Mouse (Mus musculus): ENCODE results near the gene Wnt4. TPM values are rescaled to one million over a fixed set of nuclear protein-coding genes. Genes with fewer than 3 reads are reported as not detected.

Gene Wnt4
- total RNA-seq, 4 experiments from 2014 or later: 0.09 to 0.25 (median 0.15) TPM

DNA sequence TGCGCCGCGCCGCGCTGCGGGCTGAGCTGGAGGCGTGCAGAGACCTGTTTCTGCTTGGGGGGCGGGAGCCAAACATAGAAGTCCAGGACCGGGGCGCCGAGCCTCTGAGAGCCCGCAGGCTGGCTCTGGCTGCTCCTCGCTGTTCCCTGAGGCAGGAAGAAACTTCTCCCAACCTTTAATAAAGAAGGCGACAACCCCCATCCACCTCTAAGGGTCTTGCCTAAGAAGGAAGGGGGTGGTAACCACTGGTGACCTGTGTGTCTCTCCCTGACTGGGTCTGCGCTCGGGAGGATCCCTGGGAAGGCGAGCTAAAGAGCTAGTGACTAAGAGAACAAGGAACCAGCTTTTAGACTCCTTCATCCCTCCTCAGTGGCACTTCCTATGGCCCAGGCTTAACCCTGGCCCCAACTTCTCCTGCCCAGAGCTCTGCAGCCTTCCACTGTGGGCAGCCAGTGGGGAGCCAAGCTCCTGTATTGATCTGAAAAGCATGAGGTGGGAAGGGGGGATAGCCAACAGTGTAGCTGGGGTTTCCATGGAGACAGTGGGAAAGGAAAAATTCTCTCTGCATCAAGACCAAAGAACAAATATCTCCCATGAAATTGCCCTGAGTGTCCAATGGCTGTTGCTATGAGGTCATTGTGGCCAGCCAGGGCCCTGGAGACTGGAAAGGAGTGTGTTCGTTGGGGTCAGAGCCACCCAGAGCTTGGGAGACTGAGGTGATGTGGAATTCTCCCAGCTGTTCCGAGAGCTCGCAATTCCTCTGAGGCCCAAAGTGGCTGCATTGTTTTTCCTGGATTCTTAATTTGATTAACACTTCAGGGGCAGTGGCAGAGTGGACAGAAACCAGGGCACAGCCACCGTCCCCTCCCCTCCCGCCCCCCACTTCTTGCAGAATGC lies 1.1 kb downstream of the Wnt4 start:
- DNase-seq (ENCODE audit: low spot score): no peak

DNA sequence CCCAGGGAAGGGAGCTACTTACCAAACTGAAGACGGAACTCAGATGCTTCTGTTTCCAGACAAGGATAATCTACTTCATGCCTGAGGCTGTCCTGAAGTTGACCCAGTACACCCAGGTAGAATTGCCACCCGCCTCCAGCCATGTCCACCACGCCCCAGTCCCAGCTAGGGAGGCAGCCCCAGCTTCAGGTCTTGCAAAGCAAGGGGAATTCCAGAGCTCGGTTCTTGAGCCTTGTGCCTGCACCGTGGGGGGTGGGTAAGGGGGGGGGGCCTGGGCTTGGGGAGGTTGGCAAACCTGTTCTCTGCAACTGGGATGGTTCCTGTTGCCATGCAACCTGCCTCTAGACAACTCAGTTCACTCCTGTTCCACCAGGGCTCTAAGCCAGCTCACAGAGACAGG lies 2.1 kb downstream of the Wnt4 start:
- no peak for DNase-seq (ENCODE audit: low spot score)

DNA sequence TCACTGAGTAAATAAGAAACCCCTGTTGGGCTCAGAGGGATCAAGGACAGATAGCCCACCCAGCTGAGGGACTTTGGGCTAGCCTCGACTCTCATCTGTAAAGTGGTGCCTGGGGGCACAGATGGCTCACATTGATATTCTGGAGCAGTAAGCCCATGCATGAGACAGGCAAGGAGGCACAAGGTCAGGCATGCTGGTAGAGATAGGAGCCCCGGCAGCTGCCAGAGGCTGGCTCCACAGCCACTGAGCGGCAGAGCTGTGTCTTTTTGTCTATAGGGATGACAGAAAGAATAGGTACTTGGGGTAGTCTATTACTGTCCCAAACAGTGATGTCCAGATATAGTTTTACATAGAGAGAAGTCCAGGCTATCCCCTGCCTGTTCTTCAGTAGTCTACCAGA lies 4.0 kb downstream of the Wnt4 start:
- DNase-seq (ENCODE audit: low spot score): no peak

DNA sequence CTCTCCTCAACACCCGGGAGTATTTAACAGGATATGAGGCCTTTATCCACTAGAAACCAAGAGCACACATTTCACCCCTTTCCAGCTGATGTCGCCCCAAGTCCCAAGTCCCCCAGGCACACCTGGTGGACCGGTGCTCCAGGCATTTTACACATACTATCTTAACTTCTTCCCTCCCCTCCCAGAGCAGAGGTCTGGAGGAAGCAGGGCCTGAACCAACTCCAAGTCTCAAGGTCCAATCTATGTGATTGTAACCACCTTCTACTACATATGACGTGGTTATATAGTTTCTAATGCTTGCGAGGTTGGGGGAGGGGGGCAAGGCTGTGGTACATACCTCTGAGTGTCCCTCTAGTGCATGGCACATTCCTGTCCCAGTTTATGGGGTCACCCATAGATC lies 4.8 kb downstream of the Wnt4 start:
- DNase-seq (ENCODE audit: low spot score): no peak

DNA sequence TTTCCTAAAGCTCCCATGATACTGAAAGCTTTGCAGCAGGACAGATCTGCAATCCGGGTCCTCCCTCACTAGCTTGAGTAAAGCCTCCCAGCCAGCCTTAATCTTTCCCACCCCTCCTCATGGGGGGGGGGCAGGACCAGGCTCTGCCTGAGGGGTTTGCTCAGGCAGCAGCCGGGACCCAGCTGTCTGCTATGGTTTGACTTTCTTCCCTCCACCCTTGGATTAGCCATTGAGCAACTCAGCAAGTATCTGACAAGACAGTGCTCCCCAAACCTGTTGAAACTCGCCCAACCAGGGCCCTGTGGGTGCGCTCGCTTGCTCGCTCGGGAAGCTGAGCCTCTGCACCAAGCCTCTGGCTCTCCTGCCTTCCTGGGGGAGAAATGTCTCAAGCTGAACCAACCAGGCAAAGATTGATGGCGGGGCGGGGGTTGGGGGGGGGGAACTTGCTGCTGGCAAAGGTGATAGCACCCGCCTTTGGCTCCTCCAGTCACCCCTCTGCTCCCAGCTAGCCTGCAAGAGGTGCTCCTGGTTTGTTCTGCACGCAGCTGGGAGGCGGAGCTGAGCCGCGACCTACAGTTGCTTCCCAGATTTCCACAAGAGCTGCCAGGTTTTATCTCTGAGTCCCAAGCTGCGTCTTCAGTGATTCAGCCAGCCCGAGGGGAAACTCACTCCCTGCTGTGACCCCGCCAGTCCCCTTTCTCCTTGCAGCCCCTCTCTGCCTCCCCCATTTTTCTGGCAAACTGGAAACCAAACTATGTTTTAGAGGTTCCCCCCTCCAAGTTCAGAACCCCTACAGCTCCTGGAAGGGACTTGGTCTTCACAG lies 5.5 kb downstream of the Wnt4 start:
- no peak for DNase-seq (ENCODE audit: low spot score)

DNA sequence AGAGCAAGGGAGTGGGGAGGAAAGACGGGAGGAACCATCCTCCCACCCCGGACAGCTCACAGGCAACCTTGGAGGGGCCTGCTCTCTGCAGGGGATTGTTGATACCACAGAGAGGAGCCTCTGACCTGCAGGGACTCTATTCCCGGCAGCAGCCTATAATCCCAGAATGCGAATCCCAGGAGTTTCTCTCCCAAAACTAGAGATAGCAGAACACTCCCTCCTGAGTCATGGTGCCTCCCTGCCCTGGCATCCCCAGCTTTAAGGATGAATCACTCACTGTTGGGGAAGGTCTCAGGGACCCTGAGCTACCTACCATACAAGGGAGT lies 6.1 kb downstream of the Wnt4 start:
- DNase-seq (ENCODE audit: low spot score): no peak

DNA sequence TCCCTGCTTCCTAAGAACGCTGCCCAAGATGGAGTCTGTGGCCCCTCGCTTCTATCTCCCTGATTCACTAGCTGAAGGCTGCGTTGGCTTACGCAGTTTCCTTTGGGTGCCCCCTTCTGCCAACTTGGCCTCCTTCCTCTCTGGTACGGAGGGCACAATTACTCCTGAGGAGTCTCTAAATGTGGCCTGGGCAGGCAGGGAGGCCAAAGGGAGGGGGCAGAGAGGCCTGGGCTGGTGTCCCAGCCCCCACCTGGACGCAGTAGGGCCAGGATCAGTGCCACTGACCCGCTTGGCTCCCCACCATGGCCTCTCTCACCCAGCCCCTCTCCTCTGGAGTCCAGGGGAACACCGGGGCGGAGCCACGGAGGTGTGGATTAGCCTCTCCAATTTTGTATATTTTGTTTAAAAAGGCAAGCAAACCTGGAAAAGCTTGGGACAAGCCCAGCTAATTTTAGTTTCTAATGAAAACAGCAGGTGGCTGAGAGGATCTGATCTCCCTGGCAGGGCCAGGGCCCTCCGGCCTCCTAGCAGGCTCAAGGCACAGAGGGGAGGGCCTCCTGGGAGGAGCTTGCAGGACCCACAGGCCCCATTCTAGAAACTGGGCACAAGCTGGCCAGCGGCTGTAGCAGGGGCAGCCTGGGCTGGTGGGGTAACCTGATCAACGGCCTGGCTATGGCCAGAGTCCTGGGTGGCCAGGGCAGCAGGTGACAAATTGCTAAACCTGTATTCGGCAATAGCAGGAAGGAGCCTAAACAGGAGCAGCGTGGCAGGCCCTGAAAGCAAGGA lies 8.8 kb downstream of the Wnt4 start:
- no peak for DNase-seq (ENCODE audit: low spot score)

DNA sequence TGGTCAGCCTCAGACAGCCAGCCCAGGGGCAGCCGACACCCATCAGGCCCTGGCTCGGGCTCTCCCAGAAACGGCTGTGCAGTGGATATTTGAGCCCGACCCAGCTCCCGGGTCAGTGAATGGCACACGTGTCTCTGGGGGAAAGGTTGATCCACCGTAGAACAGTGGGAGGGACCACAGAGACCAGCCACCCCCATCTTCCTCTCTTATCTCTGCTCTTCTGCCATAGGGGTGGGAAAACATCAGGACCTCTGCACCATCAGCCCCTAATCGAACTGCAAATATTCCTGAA lies 9.3 kb downstream of the Wnt4 start:
- DNase-seq (ENCODE audit: low spot score): no peak

DNA sequence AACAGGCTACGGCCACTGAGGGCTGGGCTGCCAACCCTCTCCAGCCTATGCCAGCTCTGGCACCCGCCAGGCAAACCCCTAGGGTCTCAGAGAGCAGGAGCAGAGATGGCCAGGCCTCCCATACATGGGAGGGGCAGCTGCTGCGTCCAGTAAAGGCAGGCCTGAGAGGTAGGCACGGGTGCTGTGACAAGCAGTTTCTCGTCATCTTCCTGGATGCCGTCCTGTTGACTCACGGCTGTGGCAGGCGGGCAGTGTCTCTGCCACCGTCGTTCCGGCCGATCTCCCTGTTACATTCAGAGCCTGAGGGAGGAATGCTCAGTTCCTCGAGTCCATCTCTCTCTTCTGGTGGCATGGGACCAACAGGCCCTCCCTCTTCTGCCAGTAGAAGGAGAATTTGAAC lies 9.9 kb downstream of the Wnt4 start:
- DNase-seq (ENCODE audit: low spot score): no peak

DNA sequence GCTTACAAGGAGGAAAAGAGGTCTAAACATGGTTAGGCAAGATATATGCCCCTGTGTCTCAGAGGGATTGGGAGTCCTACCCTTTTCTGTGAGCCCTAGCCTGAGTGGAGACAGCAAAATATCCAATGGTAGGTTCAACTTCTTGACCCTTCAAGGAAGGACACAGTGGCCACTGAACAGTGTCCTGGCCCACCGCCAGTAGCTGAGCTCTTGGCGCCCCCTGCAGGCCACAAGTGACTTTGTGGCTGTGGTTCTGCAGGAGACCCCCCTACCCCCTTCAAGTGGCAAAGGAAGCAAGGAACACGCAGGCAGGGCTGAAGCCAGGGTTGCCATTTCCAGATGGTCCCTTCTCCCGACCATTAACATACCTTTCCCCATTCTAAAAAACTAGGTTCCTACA lies 10.5 kb downstream of the Wnt4 start:
- no peak for DNase-seq (ENCODE audit: low spot score)

DNA sequence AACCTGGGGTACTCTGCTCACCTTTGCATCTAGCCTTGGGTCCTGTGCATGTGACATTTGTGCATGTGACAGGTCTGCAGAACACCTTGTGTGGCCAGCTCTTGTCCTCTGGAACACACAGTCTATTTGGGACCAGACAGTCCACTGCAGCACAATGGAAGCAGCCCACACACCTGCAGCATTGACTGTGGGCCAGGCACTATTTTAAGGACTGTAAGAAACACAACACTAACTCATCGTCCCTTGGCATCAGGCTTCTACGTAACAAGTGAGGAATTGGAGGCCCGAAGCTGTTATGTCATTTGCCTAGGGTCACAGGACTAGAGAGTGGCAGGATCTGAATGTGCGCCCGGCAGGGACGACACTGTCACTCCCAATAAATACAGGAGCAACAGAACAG lies 12.4 kb downstream of the Wnt4 start:
- no peak for DNase-seq (ENCODE audit: low spot score)

DNA sequence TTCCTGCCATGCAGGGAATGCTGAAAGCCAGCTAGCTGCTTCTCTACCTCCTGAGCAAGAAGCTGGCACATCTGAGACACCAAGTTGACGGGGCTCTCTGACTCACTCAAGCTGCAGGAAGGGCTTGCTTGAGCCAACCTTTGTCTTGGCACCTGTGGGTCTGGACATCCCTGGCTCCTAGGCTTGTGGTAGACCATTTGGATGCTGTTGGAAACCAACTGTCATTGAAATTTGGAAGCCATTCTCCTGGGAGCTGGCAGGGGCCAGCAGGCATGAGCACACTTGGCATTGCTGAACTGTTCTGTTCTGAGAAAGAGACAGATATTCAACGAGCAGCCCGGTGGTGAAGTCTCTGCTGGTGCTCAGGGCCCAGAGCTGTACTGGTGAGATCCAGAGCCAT lies 13.0 kb downstream of the Wnt4 start:
- no peak for DNase-seq (ENCODE audit: low spot score)

DNA sequence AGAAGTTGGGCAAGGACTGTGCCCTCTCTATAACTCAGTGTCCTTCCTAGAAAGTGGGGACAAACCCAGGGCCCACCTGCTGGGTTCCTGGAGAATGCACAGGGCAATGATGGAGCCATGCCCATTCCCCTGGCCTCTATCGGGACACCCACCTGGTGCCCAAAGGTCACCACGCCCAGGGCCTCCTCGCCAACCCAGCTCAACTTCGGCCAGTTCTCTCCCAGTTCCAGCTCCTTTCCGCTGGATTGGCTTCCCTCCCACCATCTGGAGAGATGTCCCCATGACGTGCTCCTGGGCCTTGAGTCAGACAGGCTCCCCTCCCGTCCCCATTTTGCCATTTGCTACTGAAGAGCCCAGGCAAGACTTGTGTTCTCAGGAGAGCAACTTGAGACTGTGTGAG lies 15.3 kb downstream of the Wnt4 start:
- DNase-seq (ENCODE audit: low spot score): no peak

DNA sequence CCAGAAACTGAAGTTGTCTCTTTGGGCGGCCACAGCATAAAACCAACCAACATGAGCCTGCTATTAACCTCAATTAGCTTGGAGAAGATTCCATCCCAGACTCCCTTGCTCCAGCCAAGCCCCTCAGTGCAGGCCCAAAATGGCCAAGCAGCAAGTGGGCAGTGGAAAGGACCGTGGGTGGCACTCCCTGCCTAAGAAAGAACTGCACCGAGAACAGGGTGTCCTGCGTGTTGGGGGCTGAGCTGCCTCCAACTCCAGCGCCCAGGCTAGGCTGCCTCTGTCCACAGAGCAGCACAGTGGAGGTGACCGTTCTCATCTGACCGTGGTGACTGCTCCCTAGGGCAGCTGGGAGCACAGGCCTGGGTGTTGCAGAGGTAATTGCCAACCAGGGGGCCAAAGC lies 16.7 kb downstream of the Wnt4 start:
- no peak for DNase-seq (ENCODE audit: low spot score)

DNA sequence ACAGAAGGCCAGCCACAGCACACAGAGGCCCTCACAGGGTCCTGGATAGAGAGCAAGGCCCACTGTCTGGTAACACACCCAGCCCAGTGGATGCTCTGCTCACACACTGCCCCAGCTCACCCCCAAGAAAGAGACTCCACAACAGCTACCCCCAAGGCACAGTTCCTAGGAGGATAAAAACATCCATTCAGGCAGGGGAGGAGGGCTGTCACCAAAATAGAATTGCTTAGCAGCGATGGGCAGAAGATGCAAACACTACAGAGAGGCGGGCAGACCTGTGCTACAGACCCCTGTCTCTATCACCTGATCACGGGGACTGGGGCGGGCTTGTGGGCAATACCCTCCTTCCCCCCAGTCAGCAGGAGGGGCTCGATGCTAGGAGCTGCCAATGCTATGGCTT lies 17.2 kb downstream of the Wnt4 start:
- DNase-seq (ENCODE audit: low spot score): no peak

DNA sequence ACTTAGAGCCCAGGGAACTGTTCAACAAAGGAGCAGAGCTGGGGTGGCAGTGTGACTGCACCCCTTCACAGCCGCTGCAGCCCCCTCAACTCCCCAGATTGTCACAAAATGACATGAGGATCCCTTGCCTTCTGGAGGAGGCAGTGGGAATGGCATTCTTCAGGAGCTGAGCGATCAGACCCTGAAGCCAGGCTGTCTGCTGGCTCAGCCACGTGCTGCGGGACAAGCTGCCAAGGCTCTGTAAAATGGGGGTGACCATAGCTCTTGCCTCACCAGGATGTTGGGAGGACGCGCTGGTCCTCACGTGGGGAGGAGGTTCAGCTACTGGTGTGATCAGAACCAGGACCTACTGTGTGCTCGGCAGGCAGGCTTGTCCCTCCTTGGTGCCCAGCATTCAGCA lies 17.7 kb downstream of the Wnt4 start:
- DNase-seq (ENCODE audit: low spot score): no peak

DNA sequence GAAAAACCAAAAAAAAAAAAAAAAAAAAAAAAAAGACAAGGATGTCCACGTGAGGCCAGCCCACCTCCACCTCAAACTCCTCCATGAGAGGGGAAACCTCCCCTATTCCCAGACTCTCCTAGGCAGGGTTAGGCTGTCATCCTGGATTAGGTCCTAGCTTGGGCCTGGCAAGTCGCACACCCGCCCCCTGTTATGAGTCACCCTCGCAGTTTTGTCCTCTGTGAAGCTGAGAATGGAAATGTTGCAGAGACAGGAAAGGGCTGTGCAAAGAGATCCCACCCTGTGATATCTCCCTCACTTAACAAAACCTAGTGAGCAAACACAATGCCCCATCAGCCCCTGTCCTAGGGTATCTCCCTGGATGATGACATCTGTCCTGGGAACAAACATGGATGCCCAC lies 20.3 kb downstream of the Wnt4 start:
- DNase-seq (ENCODE audit: low spot score): no peak

DNA sequence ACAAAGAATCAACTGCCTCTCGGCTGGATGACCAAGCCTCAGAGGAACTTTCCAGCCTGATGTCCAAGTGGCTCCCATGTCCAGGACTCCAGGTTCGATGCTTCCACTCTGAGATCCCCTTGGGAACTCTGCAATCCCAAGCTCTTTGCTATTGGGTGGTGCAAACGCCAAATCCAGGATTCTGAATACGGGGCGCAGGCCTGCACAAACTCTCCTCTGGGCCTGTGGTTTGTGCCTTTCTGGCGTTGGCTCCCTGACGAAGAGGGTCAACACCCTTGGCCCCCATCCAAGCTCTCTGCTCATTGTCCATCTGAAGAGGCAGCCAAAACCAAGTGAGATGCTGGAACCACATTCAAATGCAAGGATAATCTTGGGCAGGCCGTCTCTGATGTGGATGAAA lies 21.1 kb downstream of the Wnt4 start:
- no peak for DNase-seq (ENCODE audit: low spot score)

DNA sequence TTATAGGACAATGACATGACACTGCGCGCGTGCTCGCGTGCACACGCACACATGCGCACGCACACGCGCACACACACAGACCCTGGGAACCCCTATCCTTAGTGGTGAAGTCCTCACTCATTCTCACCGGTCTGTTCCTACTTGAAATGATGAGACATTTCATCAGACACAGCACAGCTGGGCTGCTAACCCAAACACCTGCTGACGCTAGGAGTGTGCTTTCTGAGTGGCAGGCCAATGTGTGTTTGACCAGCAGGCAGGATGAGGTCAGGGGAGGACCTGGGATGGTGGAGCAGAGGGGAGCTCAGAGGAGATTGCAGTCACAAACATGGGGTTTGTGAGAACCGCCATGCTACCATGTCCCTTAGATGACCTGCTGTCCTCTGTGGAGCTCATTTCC lies 22.9 kb downstream of the Wnt4 start:
- no peak for DNase-seq (ENCODE audit: low spot score)

DNA sequence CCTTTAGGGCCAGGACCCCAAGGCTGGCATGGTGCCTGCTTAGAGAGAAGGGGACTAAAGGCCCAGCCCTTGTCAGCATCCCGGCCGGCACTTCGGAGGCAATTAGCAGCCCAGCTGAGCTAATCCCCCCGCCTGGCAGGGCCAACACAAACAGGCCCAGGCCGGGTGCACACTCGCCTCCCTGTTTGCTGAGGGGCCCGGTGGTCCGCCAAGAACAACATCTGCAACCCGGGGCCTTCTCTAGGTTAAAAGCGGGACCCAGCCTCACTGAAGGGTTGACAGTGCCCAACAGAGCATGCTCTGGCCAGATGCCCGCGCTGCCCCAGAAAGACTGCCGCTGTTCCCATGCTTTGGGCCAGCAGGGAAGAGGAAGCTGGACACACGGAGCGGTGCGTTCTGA lies 24.3 kb downstream of the Wnt4 start:
- DNase-seq (ENCODE audit: low spot score): no peak

DNA sequence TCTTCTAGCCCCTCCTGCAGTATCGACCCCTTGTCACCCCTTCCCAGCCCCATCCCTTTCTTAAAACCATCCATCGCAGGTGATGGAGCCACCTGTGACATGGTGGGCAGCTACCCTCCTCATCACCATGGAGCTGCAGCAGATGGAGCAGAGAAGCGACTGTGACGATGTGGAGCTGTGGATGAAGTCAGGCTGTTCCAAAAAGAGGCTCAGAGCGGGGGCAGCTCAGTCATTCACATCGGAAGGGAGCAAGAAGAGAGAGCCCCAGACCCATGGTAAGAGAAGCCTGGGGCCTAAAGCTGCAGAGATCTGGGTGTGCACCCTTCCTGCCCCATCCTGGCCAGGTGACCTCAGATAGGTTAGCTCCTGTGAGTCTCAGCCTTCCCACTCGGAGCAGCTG lies 26.8 kb downstream of the Wnt4 start:
- DNase-seq (ENCODE audit: low spot score): no peak

DNA sequence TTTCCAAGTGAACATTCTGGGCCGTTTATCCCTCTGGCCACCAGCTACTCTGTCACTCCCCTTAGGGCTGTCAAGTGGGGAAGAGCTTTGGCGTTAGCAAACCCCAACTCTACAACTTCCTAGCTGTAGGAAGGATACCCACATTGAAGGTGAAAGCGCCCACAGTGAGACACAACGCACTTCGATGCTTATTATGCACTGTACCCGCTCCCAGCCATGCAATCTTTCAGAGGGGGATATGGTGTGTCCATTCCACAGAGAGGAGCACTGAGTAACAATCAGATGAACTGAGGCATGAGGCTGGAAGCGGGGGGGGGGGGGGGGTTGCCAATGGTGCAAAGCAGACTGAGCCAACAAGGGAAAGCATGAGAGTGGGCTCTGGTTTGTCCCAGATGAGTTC lies 27.8 kb downstream of the Wnt4 start:
- DNase-seq (ENCODE audit: low spot score): no peak

Data from heart, adult 8-10 months (tissue).